Mouse (Mus musculus) liver, embryonic 14.5 days (tissue): ENCODE measurements at regions not wholly inside any gene's neighbourhood (a gene's known extent, or its start where the extent isn't known, plus 50 kb on each side); places are given as distances from the start of the nearest gene placed in this dataset.

Experiments
- ATAC-seq: fragments of 200-750 bp; cut with Nextera tagmentation; 2 replicates; pipeline ENCODE4 v1.8.0; 2017; ENCODE audit warnings: moderate number of reproducible peaks, mild to moderate bottlenecking, moderate library complexity; ENCODE audit not compliant: insufficient read depth
- DNase-seq, 3 experiments: peaks; one replicate each; pipeline ENCODE4 v3.0.0-alpha.2; 2012 to 2013; ENCODE audit warnings: low read depth in 3 of 3, low spot score in 3 of 3
- H3K27ac ChIP-seq: fragments of 300-500 bp; sonication (generic); 2 replicates; pipeline ENCODE4 v1.5.1; 2014; ENCODE audit warnings: moderate library complexity, mild to moderate bottlenecking, control low read depth, inconsistent platforms
- H3K27me3 ChIP-seq: fragments of 300-500 bp; sonication (generic); 2 replicates; pipeline ENCODE4 v1.6.1; 2014; ENCODE audit warnings: mild to moderate bottlenecking, low read length, moderate library complexity; ENCODE audit not compliant: control insufficient read depth, insufficient read depth
- H3K36me3 ChIP-seq: fragments of 300-500 bp; sonication (generic); replicated peaks from 2 replicates; pipeline ENCODE4 v1.6.1; 2014; ENCODE audit warnings: low read depth; ENCODE audit not compliant: control insufficient read depth, insufficient read depth
- H3K4me1 ChIP-seq, 2 experiments: fragments of 200-500 bp in 1 of 2; fragments of 300-500 bp in 1 of 2; sonication (generic) in 1 of 2; replicated peaks; 2 replicates each; pipeline ENCODE4 v1.6.1; 2012 to 2014; ENCODE audit warnings: antibody characterized with exemption in 1 of 2, inconsistent platforms in 1 of 2, low read length in 1 of 2; ENCODE audit not compliant: control insufficient read depth in 2 of 2, insufficient read depth in 2 of 2
- H3K4me2 ChIP-seq: fragments of 300-500 bp; sonication (generic); 2 replicates; pipeline ENCODE4 v1.6.1; 2014; ENCODE audit warnings: low read depth, mild to moderate bottlenecking, control low read depth, moderate library complexity
- H3K4me3 ChIP-seq, 2 experiments: fragments of 200-500 bp in 1 of 2; fragments of 300-500 bp in 1 of 2; sonication (generic) in 1 of 2; 2 replicates each; pipeline ENCODE4 v1.5.1; 2012 to 2014; ENCODE audit warnings: low read depth in 2 of 2, low read length in 2 of 2, mild to moderate bottlenecking in 2 of 2, control low read depth in 1 of 2, inconsistent platforms in 1 of 2, moderate library complexity in 1 of 2; ENCODE audit not compliant: insufficient read depth in 1 of 2
- H3K9ac ChIP-seq: fragments of 300-500 bp; sonication (generic); replicated peaks from 2 replicates; pipeline ENCODE4 v1.6.1; 2014; ENCODE audit warnings: mild to moderate bottlenecking, control low read depth, moderate library complexity
- H3K9me3 ChIP-seq: fragments of 300-500 bp; sonication (generic); 2 replicates; pipeline ENCODE4 v1.6.1; 2016; ENCODE audit warnings: low read length, mixed read lengths; ENCODE audit not compliant: control insufficient read depth
- CTCF ChIP-seq: IDR thresholded peaks from 2 replicates; pipeline ENCODE4 v1.5.1; 2016; ENCODE audit warnings: antibody characterized with exemption, low read depth, control low read depth
- EP300 ChIP-seq: IDR thresholded peaks from 2 replicates; pipeline ENCODE4 v1.6.1; 2016; ENCODE audit warnings: antibody characterized with exemption, low read depth
- WGBS: fragments of 180-500 bp; shearing (Covaris S2); extraction: QIAGEN DNeasy Blood & Tissue Kit; methylation state at CpG from one replicate; pipeline ENCODE4 v1.1.7; 2014; ENCODE audit not compliant: insufficient replicate concordance; 5-methylcytosine and 5-hydroxymethylcytosine counted together

- H3K9me3 ChIP-seq = no peaks in the 10 kb centered on the region
- H3K9ac ChIP-seq = no peak overlapping the region
- no peaks in the 10 kb centered on the region for H3K4me1 ChIP-seq
- WGBS = 64% methylated on average over 1 of the region's 1 CpGs
- no peak overlapping the region for H3K4me3 ChIP-seq
- no peaks in the 10 kb centered on the region for H3K27me3 ChIP-seq
- DNase-seq (no peak), ATAC-seq (no peak)
- no peak for TF ChIP-seq CTCF
- no peak for TF ChIP-seq EP300
- no peak overlapping the region for H3K4me2 ChIP-seq
- H3K27ac ChIP-seq = no peak overlapping the region
- no peaks in the 10 kb centered on the region for H3K36me3 ChIP-seq
Observed at GRCm38 (mm10) chr10:24469741-24470140, 125.5 kb upstream of the Ccn2 start.

- no peaks in the 10 kb centered on the region for H3K36me3 ChIP-seq
- H3K9me3 ChIP-seq = no peaks in the 10 kb centered on the region
- DNase-seq = no peak
- no peaks in the 10 kb centered on the region for H3K4me1 ChIP-seq
- TF ChIP-seq CTCF (no peak), EP300 (no peak)
- H3K4me3 ChIP-seq = no peak overlapping the region
- WGBS = 48% methylated on average over 2 of the region's 2 CpGs
- no peak overlapping the region for H3K4me2 ChIP-seq
- H3K27ac ChIP-seq = no peak overlapping the region
- no peak for ATAC-seq
- no peaks in the 10 kb centered on the region for H3K27me3 ChIP-seq
- no peak overlapping the region for H3K9ac ChIP-seq
Observed at GRCm38 (mm10) chr10:24471521-24471920, 123.7 kb upstream of the Ccn2 start.

GRCm38 (mm10) chr10:24476288-24476687 lies 119.0 kb upstream of the Ccn2 start:
- H3K27me3 ChIP-seq = no peaks in the 10 kb centered on the region
- no peak for DNase-seq
- H3K4me1 ChIP-seq = no peaks in the 10 kb centered on the region
- H3K27ac ChIP-seq = no peak overlapping the region
- no peak overlapping the region for H3K4me2 ChIP-seq
- no peak overlapping the region for H3K4me3 ChIP-seq
- no peak for ATAC-seq
- H3K36me3 ChIP-seq = no peaks in the 10 kb centered on the region
- H3K9ac ChIP-seq = no peak overlapping the region
- H3K9me3 ChIP-seq = no peaks in the 10 kb centered on the region
- TF ChIP-seq CTCF = no peak
- TF ChIP-seq EP300 = no peak

GRCm38 (mm10) chr10:24478535-24478934 lies 116.7 kb upstream of the Ccn2 start:
- TF ChIP-seq CTCF (no peak), EP300 (no peak)
- Histone ChIP-seq H3K27ac (no peak overlapping the region), H3K4me1 (no peaks in the 10 kb centered on the region), H3K27me3 (no peaks in the 10 kb centered on the region), H3K9me3 (no peaks in the 10 kb centered on the region), H3K36me3 (no peaks in the 10 kb centered on the region), H3K4me2 (no peak overlapping the region), H3K9ac (no peak overlapping the region), H3K4me3 (no peak overlapping the region)
- ATAC-seq (no peak), DNase-seq (no peak)
- WGBS = 69% methylated on average over 2 of the region's 2 CpGs

- TF ChIP-seq EP300 (no peak), CTCF (no peak)
- no peaks in the 10 kb centered on the region for H3K9me3 ChIP-seq
- H3K9ac ChIP-seq = no peak overlapping the region
- ATAC-seq = no peak
- H3K27me3 ChIP-seq = no peaks in the 10 kb centered on the region
- H3K4me3 ChIP-seq = no peak overlapping the region
- H3K4me1 ChIP-seq = no peaks in the 10 kb centered on the region
- 65% methylated on average over 11 of the region's 11 CpGs for WGBS
- H3K4me2 ChIP-seq = no peak overlapping the region
- no peak for DNase-seq
- no peak overlapping the region for H3K27ac ChIP-seq
- H3K36me3 ChIP-seq = no peaks in the 10 kb centered on the region
Observed at GRCm38 (mm10) chr10:24479148-24479547, 116.1 kb upstream of the Ccn2 start.
